Mouse (Mus musculus) 3T3-L1 (cell line): ENCODE measurements around the gene Crat.

Experiments
- DNase-seq: peaks from one replicate; pipeline ENCODE4 v3.0.0-alpha.2; 2015; ENCODE audit warnings: low read depth, low spot score

Gene Crat

DNA sequence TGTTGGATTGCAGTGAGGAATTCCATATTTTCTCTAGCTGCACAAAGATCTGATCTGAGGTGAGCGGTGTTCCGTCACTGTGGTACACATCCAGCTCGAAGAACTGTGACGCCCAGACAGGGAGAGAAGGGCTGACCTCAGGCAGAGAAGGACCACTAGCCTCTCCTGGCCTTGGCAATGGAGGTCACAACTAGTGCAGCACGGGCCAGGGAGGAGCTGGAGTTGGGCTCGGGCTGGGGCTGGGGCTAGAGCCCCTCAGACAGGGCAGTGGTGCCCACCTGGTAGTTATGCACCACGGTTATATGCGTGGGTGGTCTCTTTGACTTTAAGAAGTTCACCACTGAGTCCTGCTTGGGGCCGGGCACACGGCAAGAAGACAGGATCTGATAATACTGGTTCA lies 7.8 kb downstream of the Crat start:
- no peak for DNase-seq

DNA sequence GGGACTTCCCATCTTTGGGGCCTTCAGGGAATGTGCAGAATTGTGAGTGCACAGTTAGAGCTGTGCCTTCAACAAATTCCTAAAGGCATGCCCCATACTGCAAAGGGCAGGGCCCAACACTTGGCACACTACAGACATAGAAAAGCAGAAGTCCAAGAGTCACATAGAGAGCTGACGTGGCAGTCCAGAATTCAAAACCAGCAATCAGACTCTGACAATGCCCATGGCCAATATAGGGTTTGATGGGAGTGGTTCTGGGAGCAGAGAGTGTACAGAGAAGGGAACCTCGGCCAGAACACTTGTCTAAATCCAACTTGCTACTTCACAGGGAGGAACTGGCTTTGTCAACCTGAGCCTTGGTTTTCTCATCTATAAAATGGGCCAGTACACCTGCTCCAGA lies 8.4 kb downstream of the Crat start:
- DNase-seq, result no peak

DNA sequence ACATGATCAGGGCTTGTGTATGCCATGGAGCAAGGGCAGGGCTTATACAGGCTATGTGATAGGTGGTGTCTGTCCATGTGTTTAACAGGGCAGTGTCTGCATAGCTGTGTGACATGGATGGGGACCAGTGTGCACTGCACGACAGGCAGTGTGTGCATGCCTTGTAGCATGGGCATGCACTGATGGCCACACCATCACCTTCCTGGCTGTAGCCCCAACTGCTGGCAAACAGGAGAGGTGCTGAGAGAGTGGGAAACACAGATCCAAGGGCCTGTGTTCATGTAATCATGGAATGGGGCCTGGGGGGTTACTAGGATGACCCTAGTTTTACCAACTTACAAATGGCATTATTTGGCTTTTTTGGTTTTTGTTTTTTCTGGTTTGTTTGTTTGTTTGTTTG lies 11.7 kb downstream of the Crat start:
- no peak for DNase-seq

DNA sequence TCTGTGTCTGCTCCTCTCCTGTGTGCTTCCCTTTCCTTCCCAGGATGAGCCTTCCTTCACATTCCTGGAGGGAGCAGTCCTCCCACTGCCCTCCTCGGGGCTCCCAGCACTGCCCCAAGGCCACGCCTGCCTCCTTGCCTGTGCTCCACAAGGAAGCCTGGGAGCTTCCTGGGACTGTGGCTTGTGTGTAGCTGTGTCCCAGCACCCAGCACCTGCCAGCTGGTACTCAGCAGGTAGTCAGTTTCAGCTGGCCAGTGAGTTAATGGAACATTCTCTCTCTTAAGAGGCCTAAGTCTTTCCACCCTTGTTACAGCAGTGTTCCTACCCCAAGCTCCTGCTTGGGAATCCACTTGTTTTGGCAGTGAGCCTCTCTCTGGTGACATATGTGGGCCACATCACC lies 12.8 kb downstream of the Crat start:
- DNase-seq, result no peak

DNA sequence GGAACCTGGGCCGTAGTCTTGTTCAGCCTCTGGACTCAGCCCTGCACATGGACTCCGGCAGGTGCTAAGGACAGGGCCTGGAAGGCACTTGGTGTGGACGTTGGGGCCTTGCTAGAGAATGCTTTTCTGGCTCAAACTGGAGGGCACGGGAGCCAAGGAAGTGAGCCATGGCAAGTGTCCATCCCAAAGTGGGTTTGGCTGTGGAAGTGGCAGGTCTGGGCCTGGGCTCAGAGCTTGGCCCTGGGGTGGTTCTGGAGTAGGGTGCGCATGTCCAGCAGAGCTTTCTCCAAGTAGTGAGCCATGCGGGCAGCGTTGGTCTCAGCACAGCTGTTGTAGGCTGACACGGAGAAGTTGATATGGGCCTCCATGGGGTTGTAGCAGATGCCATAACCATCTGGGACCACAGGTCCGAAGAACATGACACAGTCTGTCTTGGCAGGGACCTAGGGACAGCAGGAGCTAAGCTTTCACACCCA lies 13.2 kb downstream of the Crat start:
- DNase-seq, result no peak

DNA sequence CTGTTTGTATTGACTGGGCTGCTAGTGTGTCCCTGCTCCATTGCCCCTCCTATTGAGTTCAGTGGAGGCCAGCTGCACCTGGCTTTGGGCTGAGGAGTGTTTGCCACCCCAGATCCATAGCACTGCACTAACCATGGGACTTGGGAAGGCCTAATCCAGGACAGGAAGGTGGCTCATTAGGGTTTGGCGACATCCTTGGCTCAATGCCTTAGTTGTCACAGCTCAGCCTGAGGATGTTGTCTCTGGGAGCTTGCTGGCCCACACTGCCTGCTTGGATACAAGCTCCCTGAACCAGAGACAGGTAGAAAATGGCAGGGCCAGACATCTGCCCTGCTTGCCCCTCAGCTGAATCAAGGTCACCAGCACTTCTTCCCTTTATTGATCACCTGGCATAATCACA lies 14.0 kb downstream of the Crat start:
- no peak for DNase-seq

- no peak for DNase-seq
Measured at GRCm38 (mm10) chr2:30399191-30400171, 16.1 kb downstream of the Crat start.

DNA sequence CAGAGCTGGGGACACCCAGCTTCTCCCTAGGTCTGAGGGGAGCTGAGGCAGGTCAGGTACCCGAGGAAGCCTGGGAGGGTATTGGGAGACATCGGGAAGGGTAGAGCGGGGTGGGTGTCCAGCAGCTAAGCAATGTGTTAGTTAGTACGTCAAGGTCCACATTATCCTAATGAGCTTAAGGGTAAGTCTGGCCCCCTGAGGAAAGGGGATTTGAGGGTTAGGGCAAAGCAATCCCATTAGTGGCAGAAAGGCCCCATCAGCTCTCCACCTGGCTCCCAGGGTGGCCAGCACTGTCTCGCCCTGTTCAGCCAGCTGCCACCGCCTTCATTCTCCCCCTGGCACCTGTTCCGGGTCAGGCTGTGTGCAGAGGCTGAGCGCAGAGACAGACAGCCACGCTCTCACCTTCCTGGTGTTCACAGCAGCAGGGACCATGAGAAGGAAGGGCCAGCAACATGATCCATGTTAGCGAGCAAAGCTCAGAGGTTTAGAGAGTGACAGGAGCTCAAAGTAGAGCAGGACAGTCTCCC lies 17.6 kb downstream of the Crat start:
- DNase-seq, result no peak

DNA sequence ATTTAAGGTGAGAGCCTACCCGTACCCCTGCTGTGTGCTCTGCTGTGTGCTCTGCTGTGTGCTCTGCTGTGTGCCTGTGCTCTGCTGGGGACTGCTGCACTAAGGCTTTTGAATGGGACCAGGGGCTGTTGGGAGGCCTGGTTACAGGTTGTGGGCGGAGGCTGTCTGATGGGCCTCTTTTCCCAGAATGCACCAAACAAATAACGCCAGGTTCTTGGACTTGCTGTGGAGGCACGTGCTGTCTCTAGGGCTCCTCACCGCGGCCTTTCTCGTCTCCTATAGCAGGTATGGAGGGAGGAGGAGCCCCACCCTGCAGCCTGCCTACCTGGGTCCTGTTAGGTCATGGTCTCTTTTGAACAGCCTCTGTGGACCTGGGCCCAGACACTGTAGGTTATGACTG lies 19.4 kb downstream of the Crat start:
- DNase-seq, result no peak

- DNase-seq, result no peak
Measured at GRCm38 (mm10) chr2:30395757-30396156, 19.9 kb downstream of the Crat start.

GRCm38 (mm10) chr2:30393370-30393656 lies 22.3 kb downstream of the Crat start:
- no peak for DNase-seq

- DNase-seq, result peak; percentile 87
Measured at GRCm38 (mm10) chr2:30392577-30393369, 22.8 kb downstream of the Crat start.

- DNase-seq, result peak; percentile 98
Measured at GRCm38 (mm10) chr2:30392114-30392576, 23.5 kb downstream of the Crat start, which contains the start of gene Dolpp1. Dolpp1 (plus strand) TSS chr2:30392254.

DNA sequence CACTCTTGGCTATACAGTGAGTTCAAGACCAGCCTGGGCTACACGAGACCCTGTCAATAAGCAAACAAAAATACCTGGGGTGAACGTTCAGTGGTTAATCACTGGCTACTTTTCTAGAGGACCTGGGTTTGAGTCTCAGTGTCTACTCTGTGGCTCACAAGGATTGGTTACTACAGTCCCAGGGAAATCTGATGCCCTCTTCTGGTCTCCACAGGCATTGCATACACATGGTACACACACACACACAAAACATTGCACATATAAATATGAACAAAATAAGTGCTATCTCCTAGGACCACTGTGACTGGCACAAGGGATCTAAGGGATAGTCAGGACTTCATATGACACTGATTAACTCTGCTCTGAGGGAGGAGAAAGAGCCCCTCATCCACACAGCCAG lies 26.6 kb downstream of the Crat start:
- no peak for DNase-seq

DNA sequence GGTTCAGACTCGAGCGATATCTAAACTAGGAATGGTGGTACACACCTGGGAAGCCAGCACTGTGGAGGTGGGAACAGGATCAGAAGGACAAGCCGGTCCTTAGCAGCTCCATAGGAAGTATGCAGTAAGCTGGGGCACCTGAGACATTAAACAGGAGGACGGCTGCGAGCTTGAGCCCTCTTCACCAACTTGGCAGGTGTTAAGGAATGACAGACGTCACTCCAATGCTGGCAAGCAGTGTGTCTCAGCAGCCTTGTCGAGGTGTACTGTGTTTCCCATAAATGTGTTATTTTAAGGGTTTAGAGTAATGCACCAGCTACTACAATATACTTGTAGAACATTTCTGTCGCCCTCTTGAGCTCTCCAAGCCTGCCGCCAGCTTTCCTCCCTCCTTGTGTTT lies 28.7 kb downstream of the Crat start:
- no peak for DNase-seq

GRCm38 (mm10) chr2:30385591-30385990 lies 30.0 kb downstream of the Crat start:
- peak; percentile 57 for DNase-seq

GRCm38 (mm10) chr2:30384814-30385213 lies 30.8 kb downstream of the Crat start:
- no peak for DNase-seq

- DNase-seq, result no peak
Measured at GRCm38 (mm10) chr2:30381377-30381725, 34.3 kb downstream of the Crat start.

DNA sequence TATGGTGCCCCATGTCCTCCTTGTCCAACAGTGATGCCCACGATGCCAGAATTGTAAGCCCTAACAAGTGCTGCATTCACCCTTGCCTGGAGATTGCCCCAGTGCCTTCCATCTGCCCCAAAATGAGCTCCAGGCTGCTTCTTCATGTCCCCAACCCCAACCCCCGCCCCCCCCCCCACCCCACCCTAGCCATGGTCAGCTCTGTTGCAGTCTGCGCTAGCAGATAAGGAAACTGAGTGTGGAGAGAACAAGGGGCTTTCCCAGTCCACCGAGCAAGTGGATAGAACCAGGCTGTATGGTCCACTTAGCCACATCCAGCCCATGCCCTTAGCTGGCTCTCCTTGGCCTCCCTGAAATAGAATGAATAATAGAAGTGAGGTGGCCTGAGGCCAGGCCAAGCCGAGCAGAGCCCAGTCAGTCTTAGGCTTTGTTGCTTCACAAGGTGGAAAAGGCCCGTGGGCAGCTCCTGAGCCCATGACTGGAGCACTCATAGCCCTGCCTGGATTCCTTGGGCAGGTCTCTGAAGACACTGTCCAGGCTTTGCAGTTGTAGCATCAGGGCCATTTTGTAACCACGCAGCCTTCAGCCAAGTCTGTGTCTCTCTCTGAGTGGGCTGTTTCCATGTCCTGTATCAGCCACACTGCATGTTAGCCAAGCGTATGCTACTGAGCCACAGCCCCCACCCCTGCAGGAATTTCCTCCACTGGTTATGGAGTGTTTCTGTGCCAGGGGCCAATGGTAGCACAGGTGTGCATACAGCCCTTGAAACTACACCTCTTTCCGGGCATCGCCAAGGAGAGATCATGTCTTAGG lies 34.8 kb downstream of the Crat start:
- DNase-seq, result no peak

DNA sequence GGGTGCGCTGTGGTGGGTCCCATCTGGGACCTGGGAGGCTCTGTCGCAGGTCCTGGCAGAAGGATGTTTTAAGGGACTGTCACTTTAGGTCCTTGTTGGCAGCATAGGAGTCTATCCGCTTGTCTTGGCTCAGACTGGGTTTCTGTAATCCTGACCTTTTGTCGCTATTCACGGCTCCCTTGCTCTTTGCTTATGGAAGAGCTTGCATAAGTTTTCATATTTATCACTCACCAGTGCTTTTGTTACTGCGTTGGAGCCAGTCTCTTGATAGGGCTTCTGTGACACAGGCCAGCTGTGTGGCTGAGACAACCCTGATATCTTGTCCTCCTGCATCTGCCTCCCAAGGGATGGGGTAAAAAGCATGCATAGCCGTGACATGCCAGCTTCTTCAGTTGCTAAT lies 36.3 kb downstream of the Crat start:
- DNase-seq, result no peak

- DNase-seq, result no peak
Measured at GRCm38 (mm10) chr2:30377721-30378120, 37.9 kb downstream of the Crat start.

- DNase-seq, result no peak
Measured at GRCm38 (mm10) chr2:30375893-30376292, 39.7 kb downstream of the Crat start.
